Mouse (Mus musculus): ENCODE results near the gene Aipl1. TPM values are rescaled to one million over a fixed set of nuclear protein-coding genes. Genes with fewer than 3 reads are reported as not detected.

Gene Aipl1
- polyA plus RNA-seq, 2 experiments = 0.28 TPM; not detected in 1

DNA sequence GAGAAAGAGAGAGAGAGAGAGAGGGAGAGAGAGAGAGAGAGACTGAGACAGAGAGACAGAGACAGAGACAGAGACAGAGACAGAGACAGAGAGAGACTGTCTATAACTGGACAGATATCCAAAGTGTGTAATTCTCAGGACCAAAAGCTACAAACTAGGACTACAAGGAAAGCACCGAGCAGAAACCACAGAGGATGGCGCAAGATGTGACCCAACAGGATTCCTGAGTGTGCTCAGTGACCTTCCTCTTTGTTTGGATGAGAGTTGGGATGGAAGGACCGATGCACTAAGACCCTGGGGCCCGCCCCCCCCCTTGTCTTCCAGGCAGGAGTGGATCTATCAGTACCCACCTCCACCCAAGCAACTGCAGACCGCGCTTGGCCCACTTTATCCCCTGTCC is 31.8 kb downstream of the Aipl1 start:
- 87% methylated on average over 4 of the region's 6 CpGs for WGBS
- ATAC-seq (ENCODE audit: low FRiP score, low read depth) (no peak), DNase-seq (ENCODE audit: low spot score) (no peak)
- Histone ChIP-seq H3K4me2 (replicated peaks; ENCODE audit: low read depth, low read length, severe bottlenecking) (no peak overlapping the region), H3K27ac (replicated peaks; ENCODE audit: low read depth, low read length) (no peak overlapping the region), H3K27me3 (ENCODE audit: control insufficient read depth, insufficient read depth, low read length) (no peaks in the 10 kb centered on the region), H3K9ac (ENCODE audit: low read depth, low read length, severe bottlenecking) (no peak overlapping the region), H3K4me1 (ENCODE audit: control insufficient read depth, insufficient read depth, low read length) (peaks cover 12% of the 10 kb centered on the region; the same call in 1 of the 2 replicates), H3K36me3 (ENCODE audit: control insufficient read depth, insufficient read depth, low read length) (no peaks in the 10 kb centered on the region), H3K4me3 (replicated peaks; ENCODE audit: low read length) (no peak overlapping the region), H3K9me3 (ENCODE audit: control insufficient read depth, low read length) (no peaks in the 10 kb centered on the region)
- no peak for TF ChIP-seq POLR2A (IDR thresholded peaks at IDR 0.05; ENCODE audit: borderline replicate concordance, extremely low read depth, insufficient read depth, insufficient read length)

DNA sequence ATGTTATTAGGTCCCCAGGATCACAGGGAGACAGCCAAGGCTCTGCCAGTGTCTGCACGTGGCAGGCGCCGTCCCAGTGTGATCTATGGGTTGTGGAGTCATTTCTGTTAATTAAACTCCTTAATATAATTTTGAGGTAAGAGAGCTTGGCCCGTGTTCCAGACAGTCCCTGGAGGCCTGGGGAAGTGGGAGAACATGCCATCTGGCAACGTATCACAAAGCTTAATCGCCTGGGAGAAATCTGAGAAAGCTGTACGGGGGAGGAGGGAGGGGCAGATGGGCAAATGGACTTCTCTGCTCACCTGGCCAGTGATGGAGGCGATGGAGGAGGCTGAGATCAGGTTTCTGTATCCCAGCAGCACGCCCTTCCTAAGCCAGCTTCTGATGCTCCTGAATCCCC is 34.1 kb downstream of the Aipl1 start:
- Histone ChIP-seq H3K9me3 (ENCODE audit: control insufficient read depth, low read length) (no peaks in the 10 kb centered on the region), H3K4me1 (ENCODE audit: control insufficient read depth, insufficient read depth, low read length) (peaks cover 5% of the 10 kb centered on the region; the same call in 1 of the 2 replicates), H3K27ac (replicated peaks; ENCODE audit: low read depth, low read length) (no peak overlapping the region), H3K9ac (ENCODE audit: low read depth, low read length, severe bottlenecking) (no peak overlapping the region), H3K36me3 (ENCODE audit: control insufficient read depth, insufficient read depth, low read length) (no peaks in the 10 kb centered on the region), H3K4me2 (replicated peaks; ENCODE audit: low read depth, low read length, severe bottlenecking) (no peak overlapping the region), H3K27me3 (ENCODE audit: control insufficient read depth, insufficient read depth, low read length) (no peaks in the 10 kb centered on the region), H3K4me3 (replicated peaks; ENCODE audit: low read length) (no peak overlapping the region)
- TF ChIP-seq POLR2A (IDR thresholded peaks at IDR 0.05; ENCODE audit: borderline replicate concordance, extremely low read depth, insufficient read depth, insufficient read length) = no peak
- ATAC-seq (ENCODE audit: low FRiP score, low read depth) (no peak), DNase-seq (ENCODE audit: low spot score) (no peak)
- WGBS = 24% methylated on average over 9 of the region's 9 CpGs

- Histone ChIP-seq H3K36me3 (ENCODE audit: control insufficient read depth, insufficient read depth, low read length) (no peaks in the 10 kb centered on the region), H3K27ac (replicated peaks; ENCODE audit: low read depth, low read length) (no peak overlapping the region), H3K9ac (ENCODE audit: low read depth, low read length, severe bottlenecking) (no peak overlapping the region), H3K9me3 (ENCODE audit: control insufficient read depth, low read length) (no peaks in the 10 kb centered on the region), H3K4me2 (replicated peaks; ENCODE audit: low read depth, low read length, severe bottlenecking) (no peak overlapping the region), H3K4me1 (ENCODE audit: control insufficient read depth, insufficient read depth, low read length) (peaks cover 5% of the 10 kb centered on the region; the same call in 1 of the 2 replicates), H3K27me3 (ENCODE audit: control insufficient read depth, insufficient read depth, low read length) (no peaks in the 10 kb centered on the region), H3K4me3 (replicated peaks; ENCODE audit: low read length) (no peak overlapping the region)
- no peak for ATAC-seq (ENCODE audit: low FRiP score, low read depth)
- no peak for TF ChIP-seq POLR2A (IDR thresholded peaks at IDR 0.05; ENCODE audit: borderline replicate concordance, extremely low read depth, insufficient read depth, insufficient read length)
- 51% methylated on average over 13 of the region's 13 CpGs for WGBS
- no peak for DNase-seq (ENCODE audit: low spot score)
Observed at GRCm38 (mm10) chr11:72002138-72002853, 35.0 kb downstream of the Aipl1 start.

- DNase-seq (ENCODE audit: low spot score) = no peak
- no peak for TF ChIP-seq POLR2A (IDR thresholded peaks at IDR 0.05; ENCODE audit: borderline replicate concordance, extremely low read depth, insufficient read depth, insufficient read length)
- no peaks in the 10 kb centered on the region for H3K27me3 ChIP-seq (ENCODE audit: control insufficient read depth, insufficient read depth, low read length)
- no peak overlapping the region for H3K4me2 ChIP-seq (replicated peaks; ENCODE audit: low read depth, low read length, severe bottlenecking)
- WGBS = 84% methylated on average over 6 of the region's 6 CpGs
- H3K9me3 ChIP-seq (ENCODE audit: control insufficient read depth, low read length) = no peaks in the 10 kb centered on the region
- no peak overlapping the region for H3K27ac ChIP-seq (replicated peaks; ENCODE audit: low read depth, low read length)
- H3K9ac ChIP-seq (ENCODE audit: low read depth, low read length, severe bottlenecking) = no peak overlapping the region
- peaks cover 13% of the 10 kb centered on the region for H3K4me1 ChIP-seq (ENCODE audit: control insufficient read depth, insufficient read depth, low read length)
- H3K4me3 ChIP-seq (replicated peaks; ENCODE audit: low read length) = no peak overlapping the region
- no peaks in the 10 kb centered on the region for H3K36me3 ChIP-seq (ENCODE audit: control insufficient read depth, insufficient read depth, low read length)
- ATAC-seq (ENCODE audit: low FRiP score, low read depth) = no peak
Observed at GRCm38 (mm10) chr11:72000194-72000593, 37.1 kb downstream of the Aipl1 start.

GRCm38 (mm10) chr11:71996805-71997204 is 40.5 kb downstream of the Aipl1 start:
- Histone ChIP-seq H3K36me3 (ENCODE audit: control insufficient read depth, insufficient read depth, low read length) (no peaks in the 10 kb centered on the region), H3K4me1 (ENCODE audit: control insufficient read depth, insufficient read depth, low read length) (peaks cover 8% of the 10 kb centered on the region), H3K27ac (replicated peaks; ENCODE audit: low read depth, low read length) (no peak overlapping the region), H3K27me3 (ENCODE audit: control insufficient read depth, insufficient read depth, low read length) (no peaks in the 10 kb centered on the region), H3K9ac (ENCODE audit: low read depth, low read length, severe bottlenecking) (no peak overlapping the region), H3K4me2 (replicated peaks; ENCODE audit: low read depth, low read length, severe bottlenecking) (no peak overlapping the region), H3K9me3 (ENCODE audit: control insufficient read depth, low read length) (no peaks in the 10 kb centered on the region), H3K4me3 (replicated peaks; ENCODE audit: low read length) (no peak overlapping the region)
- WGBS = 37% methylated on average over 11 of the region's 11 CpGs
- DNase-seq (ENCODE audit: low spot score) (no peak), ATAC-seq (ENCODE audit: low FRiP score, low read depth) (no peak)
- TF ChIP-seq POLR2A (IDR thresholded peaks at IDR 0.05; ENCODE audit: borderline replicate concordance, extremely low read depth, insufficient read depth, insufficient read length) = no peak
